Mouse (Mus musculus): Measurements from ENCODE around the gene Nek5.

Gene Nek5

GRCm38 (mm10) chr8:22132062-22132461 lies 7.2 kb upstream of the Nek5 start:
- in situ Hi-C loops (cut with MboI; ENCODE audit: unreplicated experiment in 2 of 2): loop anchor here in 1 of 2 experiments (25.0 kb wide), 1 partner anchor 1120 kb away; no protein-coding TSS in a partner anchor

GRCm38 (mm10) chr8:22107020-22107419 lies 17.8 kb downstream of the Nek5 start:
- in situ Hi-C loops (cut with MboI; ENCODE audit: unreplicated experiment in 2 of 2): no loop called here

GRCm38 (mm10) chr8:22091568-22091967 lies 33.3 kb downstream of the Nek5 start:
- in situ Hi-C loops (cut with MboI; ENCODE audit: unreplicated experiment in 2 of 2): no loop called here

- in situ Hi-C loops (cut with MboI; ENCODE audit: unreplicated experiment in 2 of 2): no loop called here
Observed at GRCm38 (mm10) chr8:22089226-22089625, 35.6 kb downstream of the Nek5 start.

GRCm38 (mm10) chr8:22079313-22080007 lies 45.4 kb downstream of the Nek5 start:
- in situ Hi-C loops (cut with MboI; ENCODE audit: unreplicated experiment in 2 of 2): no loop called here

- in situ Hi-C loops (cut with MboI; ENCODE audit: unreplicated experiment in 2 of 2): loop anchor here in 1 of 2 experiments (5.0 kb wide), 1 partner anchor 106 kb away; the partner anchor contains the start of gene Nek3
Observed at GRCm38 (mm10) chr8:22061126-22061525, 63.7 kb downstream of the Nek5 start.

GRCm38 (mm10) chr8:22060446-22060889 lies 64.4 kb downstream of the Nek5 start, which contains the start of gene Alg11:
Gene Alg11 (plus strand): TSS chr8:22060721.
- in situ Hi-C loops (cut with MboI; ENCODE audit: unreplicated experiment in 2 of 2): loop anchor here in 1 of 2 experiments (5.0 kb wide), 1 partner anchor 107 kb away; the partner anchor contains the start of gene Nek3

- in situ Hi-C loops (cut with MboI; ENCODE audit: unreplicated experiment in 2 of 2): loop anchor here in 1 of 2 experiments (5.0 kb wide), 1 partner anchor 107 kb away; the partner anchor contains the start of gene Nek3
Observed at GRCm38 (mm10) chr8:22059821-22060445, 64.9 kb downstream of the Nek5 start, which contains the start of gene Atp7b. Gene Atp7b (minus strand): TSS chr8:22060305.

- in situ Hi-C loops (cut with MboI; ENCODE audit: unreplicated experiment in 2 of 2): no loop called here
Observed at GRCm38 (mm10) chr8:22059153-22059738, 65.6 kb downstream of the Nek5 start.

GRCm38 (mm10) chr8:22058368-22058767 lies 66.5 kb downstream of the Nek5 start:
- in situ Hi-C loops (cut with MboI; ENCODE audit: unreplicated experiment in 2 of 2): no loop called here

- in situ Hi-C loops (cut with MboI; ENCODE audit: unreplicated experiment in 2 of 2): no loop called here
Observed at GRCm38 (mm10) chr8:22056850-22057249, 68.0 kb downstream of the Nek5 start.

- in situ Hi-C loops (cut with MboI; ENCODE audit: unreplicated experiment in 2 of 2): no loop called here
Observed at GRCm38 (mm10) chr8:22055492-22055877, 69.4 kb downstream of the Nek5 start.

- in situ Hi-C loops (cut with MboI; ENCODE audit: unreplicated experiment in 2 of 2): no loop called here
Observed at GRCm38 (mm10) chr8:22054674-22055491, 70.0 kb downstream of the Nek5 start.

GRCm38 (mm10) chr8:22047699-22048464 lies 77.0 kb downstream of the Nek5 start:
- in situ Hi-C loops (cut with MboI; ENCODE audit: unreplicated experiment in 2 of 2): no loop called here

- in situ Hi-C loops (cut with MboI; ENCODE audit: unreplicated experiment in 2 of 2): no loop called here
Observed at GRCm38 (mm10) chr8:22043706-22044105, 81.1 kb downstream of the Nek5 start.

- in situ Hi-C loops (cut with MboI; ENCODE audit: unreplicated experiment in 2 of 2): no loop called here
Observed at GRCm38 (mm10) chr8:22042515-22042914, 82.3 kb downstream of the Nek5 start.

- in situ Hi-C loops (cut with MboI; ENCODE audit: unreplicated experiment in 2 of 2): no loop called here
Observed at GRCm38 (mm10) chr8:22040153-22040509, 84.7 kb downstream of the Nek5 start.

- in situ Hi-C loops (cut with MboI; ENCODE audit: unreplicated experiment in 2 of 2): no loop called here
Observed at GRCm38 (mm10) chr8:22039468-22040152, 85.2 kb downstream of the Nek5 start.

- in situ Hi-C loops (cut with MboI; ENCODE audit: unreplicated experiment in 2 of 2): no loop called here
Observed at GRCm38 (mm10) chr8:22037022-22037421, 87.8 kb downstream of the Nek5 start.
